Mouse (Mus musculus) thymus, postnatal 36 days (tissue): ENCODE measurements around the gene Bud13.

Experiments used
- DNase-seq, 2 experiments: peaks; one replicate each; pipeline ENCODE4 v3.0.0; 2022; ENCODE audit warnings: mixed read lengths in 2 of 2

Bud13 gene

DNA sequence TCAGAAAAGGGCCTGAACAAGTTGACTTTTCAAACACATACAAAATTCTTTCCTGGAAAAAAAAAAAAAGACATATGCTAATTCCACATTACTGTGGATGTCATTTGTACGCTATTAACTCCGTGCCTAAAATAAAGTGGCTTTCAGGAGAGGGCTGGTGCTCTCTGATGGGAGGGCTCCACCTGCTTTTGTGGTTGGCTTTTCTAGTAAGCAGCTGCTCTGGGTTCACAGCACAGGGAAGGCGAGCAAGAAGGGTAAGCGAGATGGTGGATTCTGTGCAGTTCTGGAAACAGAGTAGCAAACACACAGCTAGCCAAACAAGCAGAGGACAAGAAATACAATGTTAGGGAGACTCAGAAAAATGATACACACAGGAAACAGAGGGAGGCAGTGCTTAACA is 55.6 kb downstream of the Bud13 start:
- DNase-seq = no peak

GRCm38 (mm10) chr9:46339051-46339652 is 56.3 kb downstream of the Bud13 start:
- no peak for DNase-seq

- no peak for DNase-seq
Observed at GRCm38 (mm10) chr9:46345887-46346665, 63.3 kb downstream of the Bud13 start.
